Mouse (Mus musculus) kidney, postnatal 10 days (tissue): ENCODE results near the gene Mast4.

Experiments used
- DNase-seq: peaks from one replicate; pipeline ENCODE4 v3.0.0; 2021; ENCODE audit warnings: mixed read lengths

Gene Mast4

GRCm38 (mm10) chr13:103315113-103315708 lies 19.1 kb downstream of the Mast4 start:
- DNase-seq, result no peak

GRCm38 (mm10) chr13:103308296-103308695 lies 26.0 kb downstream of the Mast4 start:
- DNase-seq, result no peak

- no peak for DNase-seq
Measured at GRCm38 (mm10) chr13:103303826-103304225, 30.5 kb downstream of the Mast4 start.

GRCm38 (mm10) chr13:103302508-103302907 lies 31.8 kb downstream of the Mast4 start:
- no peak for DNase-seq

- no peak for DNase-seq
Measured at GRCm38 (mm10) chr13:103302077-103302476, 32.2 kb downstream of the Mast4 start.

- DNase-seq, result no peak
Measured at GRCm38 (mm10) chr13:103294424-103294823, 39.9 kb downstream of the Mast4 start.

- no peak for DNase-seq
Measured at GRCm38 (mm10) chr13:103293121-103293520, 41.2 kb downstream of the Mast4 start.

GRCm38 (mm10) chr13:103291098-103291497 lies 43.2 kb downstream of the Mast4 start:
- DNase-seq, result no peak

GRCm38 (mm10) chr13:103285821-103286220 lies 48.5 kb downstream of the Mast4 start:
- no peak for DNase-seq

GRCm38 (mm10) chr13:103285036-103285435 lies 49.3 kb downstream of the Mast4 start:
- no peak for DNase-seq

GRCm38 (mm10) chr13:103270856-103271391 lies 63.4 kb downstream of the Mast4 start:
- DNase-seq, result no peak

- DNase-seq, result no peak
Measured at GRCm38 (mm10) chr13:103262707-103263106, 71.6 kb downstream of the Mast4 start.

GRCm38 (mm10) chr13:103262061-103262460 lies 72.2 kb downstream of the Mast4 start:
- no peak for DNase-seq

- no peak for DNase-seq
Measured at GRCm38 (mm10) chr13:103260414-103260813, 73.9 kb downstream of the Mast4 start.

GRCm38 (mm10) chr13:103258106-103258505 lies 76.2 kb downstream of the Mast4 start:
- no peak for DNase-seq

- no peak for DNase-seq
Measured at GRCm38 (mm10) chr13:103254861-103255260, 79.4 kb downstream of the Mast4 start.

- no peak for DNase-seq
Measured at GRCm38 (mm10) chr13:103253077-103253476, 81.2 kb downstream of the Mast4 start.

- no peak for DNase-seq
Measured at GRCm38 (mm10) chr13:103248102-103249054, 85.9 kb downstream of the Mast4 start.

- no peak for DNase-seq
Measured at GRCm38 (mm10) chr13:103246973-103247718, 87.2 kb downstream of the Mast4 start.

GRCm38 (mm10) chr13:103245431-103245830 lies 88.9 kb downstream of the Mast4 start:
- no peak for DNase-seq

- DNase-seq, result no peak
Measured at GRCm38 (mm10) chr13:103244053-103244452, 90.2 kb downstream of the Mast4 start.

- DNase-seq, result no peak
Measured at GRCm38 (mm10) chr13:103241092-103241491, 93.2 kb downstream of the Mast4 start.

GRCm38 (mm10) chr13:103239654-103240053 lies 94.6 kb downstream of the Mast4 start:
- DNase-seq, result no peak
